Mouse (Mus musculus) E14TG2a.4 (cell line): ENCODE results near the gene Taok3.
A peak's percentile ranks its signal among the peaks of the same experiment; 100 is the strongest.

Experiments
- H3K27me3 ChIP-seq: 2 replicates; pipeline ENCODE4 v1.6.1; 2014; ENCODE audit warnings: low read length, control low read depth; ENCODE audit not compliant: insufficient read depth
- H3K36me3 ChIP-seq: 2 replicates; pipeline ENCODE4 v1.6.1; 2014; ENCODE audit warnings: low read length, control low read depth; ENCODE audit not compliant: insufficient read depth
- H3K4me1 ChIP-seq: replicated peaks from 2 replicates; pipeline ENCODE4 v1.6.1; 2014; ENCODE audit warnings: low read depth, low read length, control low read depth
- H3K4me3 ChIP-seq: replicated peaks from 2 replicates; pipeline ENCODE4 v1.5.1; 2014; ENCODE audit warnings: mild to moderate bottlenecking, low read length
- H3K9me3 ChIP-seq: 2 replicates; pipeline ENCODE4 v1.6.1; 2014; ENCODE audit warnings: low read length, control low read depth
- CTCF ChIP-seq: conservative IDR thresholded peaks from 2 replicates; pipeline ENCODE4 v1.5.1; 2014; ENCODE audit warnings: low read length
- NANOG ChIP-seq: IDR thresholded peaks from 2 replicates; pipeline ENCODE4 v1.6.1; 2014; ENCODE audit warnings: borderline replicate concordance, low read length, mixed read lengths
- POU5F1 ChIP-seq: IDR thresholded peaks from 2 replicates; pipeline ENCODE4 v1.6.1; 2014; ENCODE audit warnings: low read length, borderline replicate concordance

Gene Taok3

GRCm38 (mm10) chr5:117240761-117241322 is 120.9 kb downstream of the Taok3 start:
- Histone ChIP-seq H3K4me3 (peak overlapping the region; percentile 58), H3K27me3 (peaks cover 6% of the 10 kb centered on the region; the same call in 1 of the 2 replicates), H3K4me1 (peaks cover 24% of the 10 kb centered on the region), H3K9me3 (0 out of 2 replicates have a peak, but pooled peaks cover 7% of the 10 kb centered on the region), H3K36me3 (peaks cover 5% of the 10 kb centered on the region; the same call in 1 of the 2 replicates)
- TF ChIP-seq POU5F1 (no peak), NANOG (no peak)

GRCm38 (mm10) chr5:117241935-117242531 is 122.1 kb downstream of the Taok3 start:
- Histone ChIP-seq H3K4me3 (no peak overlapping the region), H3K9me3 (0 out of 2 replicates have a peak, but pooled peaks cover 7% of the 10 kb centered on the region), H3K36me3 (peaks cover 5% of the 10 kb centered on the region; the same call in 1 of the 2 replicates), H3K27me3 (peaks cover 6% of the 10 kb centered on the region; the same call in 1 of the 2 replicates), H3K4me1 (peaks cover 24% of the 10 kb centered on the region)
- no peak for TF ChIP-seq CTCF
- no peak for TF ChIP-seq POU5F1
- no peak for TF ChIP-seq NANOG

GRCm38 (mm10) chr5:117242671-117243478 is 122.9 kb downstream of the Taok3 start:
- Histone ChIP-seq H3K36me3 (peaks cover 5% of the 10 kb centered on the region; the same call in 1 of the 2 replicates), H3K27me3 (peaks cover 6% of the 10 kb centered on the region; the same call in 1 of the 2 replicates), H3K4me3 (no peak overlapping the region; the same call in 1 of the 2 replicates), H3K4me1 (peaks cover 24% of the 10 kb centered on the region), H3K9me3 (0 out of 2 replicates have a peak, but pooled peaks cover 7% of the 10 kb centered on the region)
- TF ChIP-seq CTCF, result no peak

- TF ChIP-seq CTCF, result no peak
- no peak for TF ChIP-seq POU5F1
- TF ChIP-seq NANOG, result no peak
- Histone ChIP-seq H3K4me3 (no peak overlapping the region), H3K4me1 (peaks cover 20% of the 10 kb centered on the region), H3K36me3 (peaks cover 5% of the 10 kb centered on the region; the same call in 1 of the 2 replicates), H3K9me3 (peaks cover 25% of the 10 kb centered on the region), H3K27me3 (peaks cover 6% of the 10 kb centered on the region; the same call in 1 of the 2 replicates)
Measured at GRCm38 (mm10) chr5:117245170-117245569, 125.2 kb downstream of the Taok3 start.

GRCm38 (mm10) chr5:117248351-117248750 is 128.4 kb downstream of the Taok3 start:
- Histone ChIP-seq H3K27me3 (no peaks in the 10 kb centered on the region), H3K9me3 (peaks cover 25% of the 10 kb centered on the region), H3K36me3 (peaks cover 17% of the 10 kb centered on the region), H3K4me3 (no peak overlapping the region), H3K4me1 (no peaks in the 10 kb centered on the region)
- no peak for TF ChIP-seq POU5F1
- TF ChIP-seq NANOG, result no peak
- no peak for TF ChIP-seq CTCF

- H3K4me3 ChIP-seq, result no peak overlapping the region
- H3K4me1 ChIP-seq, result peaks cover 4% of the 10 kb centered on the region
- no peak for TF ChIP-seq CTCF
- TF ChIP-seq POU5F1, result no peak
- no peak for TF ChIP-seq NANOG
- H3K36me3 ChIP-seq, result peaks cover 16% of the 10 kb centered on the region
- peaks cover 18% of the 10 kb centered on the region for H3K9me3 ChIP-seq
- H3K27me3 ChIP-seq, result no peaks in the 10 kb centered on the region
Measured at GRCm38 (mm10) chr5:117250796-117251195, 130.9 kb downstream of the Taok3 start.

GRCm38 (mm10) chr5:117251763-117252162 is 131.8 kb downstream of the Taok3 start:
- H3K4me1 ChIP-seq, result peaks cover 10% of the 10 kb centered on the region
- H3K9me3 ChIP-seq, result peaks cover 18% of the 10 kb centered on the region
- H3K4me3 ChIP-seq, result no peak overlapping the region
- no peaks in the 10 kb centered on the region for H3K27me3 ChIP-seq
- H3K36me3 ChIP-seq, result peaks cover 26% of the 10 kb centered on the region
- TF ChIP-seq POU5F1 (no peak), CTCF (no peak), NANOG (no peak)

- Histone ChIP-seq H3K27me3 (no peaks in the 10 kb centered on the region), H3K4me1 (peaks cover 15% of the 10 kb centered on the region), H3K36me3 (peaks cover 42% of the 10 kb centered on the region), H3K9me3 (no peaks in the 10 kb centered on the region), H3K4me3 (no peak overlapping the region)
- no peak for TF ChIP-seq NANOG
- no peak for TF ChIP-seq POU5F1
- TF ChIP-seq CTCF, result no peak
Measured at GRCm38 (mm10) chr5:117258276-117258675, 138.3 kb downstream of the Taok3 start.

GRCm38 (mm10) chr5:117263566-117263965 is 143.6 kb downstream of the Taok3 start:
- H3K4me1 ChIP-seq, result peaks cover 20% of the 10 kb centered on the region
- no peaks in the 10 kb centered on the region for H3K27me3 ChIP-seq
- peak overlapping the region; percentile 13; the same call in 1 of the 2 replicates for H3K4me3 ChIP-seq
- TF ChIP-seq POU5F1, result no peak
- no peak for TF ChIP-seq CTCF
- peaks cover 18% of the 10 kb centered on the region; the same call in 1 of the 2 replicates for H3K36me3 ChIP-seq
- H3K9me3 ChIP-seq, result no peaks in the 10 kb centered on the region
